Mouse (Mus musculus): ENCODE measurements around the gene Fam71e1.

Gene Fam71e1

DNA sequence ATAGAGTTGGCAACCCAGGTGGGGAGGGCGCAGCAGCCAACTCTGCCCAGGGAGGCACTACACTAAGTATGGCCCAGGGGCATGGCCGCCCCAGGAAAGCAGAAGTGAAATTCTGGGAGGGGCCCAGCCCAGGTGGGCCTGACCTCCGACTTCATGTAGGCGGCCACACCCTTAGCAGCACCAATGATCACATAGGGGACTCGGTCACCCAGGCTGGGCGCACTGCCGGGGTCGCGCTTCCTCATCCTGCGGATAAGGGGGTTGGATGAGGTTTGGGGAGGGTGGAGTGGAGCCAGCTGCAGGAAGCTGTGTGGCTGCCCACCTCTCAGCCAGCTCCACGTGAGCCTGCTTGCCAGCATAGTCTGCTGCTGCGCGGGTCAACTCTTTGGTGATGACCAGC lies 37.9 kb downstream of the Fam71e1 start:
- DNase-seq (ENCODE audit: low spot score) = no peak

DNA sequence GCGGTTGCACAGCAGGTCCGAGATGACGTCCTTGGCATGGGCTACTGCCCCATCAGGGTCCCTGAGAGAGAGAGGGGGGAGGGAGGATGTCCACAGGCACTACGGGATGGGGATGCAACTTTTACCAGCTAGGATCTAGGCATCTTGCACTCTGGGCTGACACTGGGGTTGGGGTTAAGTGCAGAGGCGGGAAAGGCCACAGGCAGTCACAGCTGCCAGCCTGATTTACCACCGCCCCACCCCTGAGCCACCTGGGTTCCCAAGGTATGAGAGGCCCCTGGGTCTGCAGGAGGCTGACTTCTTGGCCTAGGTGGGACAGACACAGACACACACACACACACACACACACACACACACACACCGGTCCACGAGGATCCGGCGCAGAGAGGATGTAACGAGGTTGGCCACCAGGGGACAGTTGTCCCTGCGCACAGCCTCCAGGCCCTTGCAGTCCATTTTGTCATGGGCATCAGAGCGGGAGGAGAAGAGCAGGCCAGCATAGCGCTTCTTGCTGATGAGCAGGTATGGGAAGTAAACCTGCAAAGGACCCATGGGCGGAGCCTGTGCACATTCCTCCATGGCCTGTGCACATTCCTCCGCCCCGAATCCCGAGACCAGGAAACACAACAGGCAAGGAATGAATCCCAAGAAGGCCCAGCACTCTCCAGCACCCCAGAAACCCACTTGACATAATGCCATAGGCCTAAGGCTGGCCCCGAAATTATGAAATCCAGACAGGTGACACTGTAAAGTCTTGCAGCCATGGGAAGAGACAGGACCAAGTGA lies 38.5 kb downstream of the Fam71e1 start:
- DNase-seq (ENCODE audit: low spot score) = no peak

DNA sequence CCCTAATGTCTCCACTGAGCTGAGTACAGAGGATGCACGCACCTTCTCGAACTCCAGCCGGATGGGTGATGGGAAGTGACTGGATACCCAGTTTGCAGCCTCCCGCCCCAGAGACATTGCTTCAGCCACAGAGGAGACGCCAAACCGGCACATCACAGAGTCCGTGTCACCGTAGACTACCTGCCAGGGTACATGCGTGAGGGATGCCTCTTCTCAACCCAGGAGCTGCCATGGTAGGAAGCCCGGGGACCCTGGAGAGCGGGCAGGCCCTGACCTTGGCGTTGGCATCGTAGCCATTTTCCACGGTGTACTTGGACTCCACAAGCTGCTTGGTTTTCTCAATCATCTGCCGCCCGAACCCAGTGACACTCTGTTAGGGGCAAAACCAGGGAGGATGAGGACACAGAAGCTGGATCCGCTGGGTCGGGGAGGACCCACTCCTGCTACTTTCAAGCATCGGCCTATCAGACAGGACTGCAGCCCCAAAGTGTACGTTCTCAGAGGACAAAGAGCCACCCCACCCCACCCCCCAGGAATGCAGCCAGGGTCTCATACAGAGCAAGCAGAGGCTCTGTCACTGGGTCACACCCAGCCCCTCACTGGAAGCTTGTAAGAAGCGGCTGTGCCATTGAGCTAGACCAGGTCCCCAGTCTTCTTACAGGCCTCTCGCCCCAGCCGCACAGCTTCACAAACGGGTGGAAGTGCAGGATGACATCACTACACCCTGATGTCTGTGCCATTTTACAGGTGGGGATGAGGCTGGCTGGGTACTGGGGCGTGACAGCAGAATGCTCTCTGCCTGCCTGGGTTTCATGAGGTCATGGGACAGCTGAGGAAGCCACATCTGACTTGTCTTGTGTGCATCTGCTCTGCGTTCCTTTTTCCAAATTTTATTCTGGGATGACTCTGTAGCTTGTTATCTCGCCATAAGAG lies 39.5 kb downstream of the Fam71e1 start:
- no peak for DNase-seq (ENCODE audit: low spot score)

DNA sequence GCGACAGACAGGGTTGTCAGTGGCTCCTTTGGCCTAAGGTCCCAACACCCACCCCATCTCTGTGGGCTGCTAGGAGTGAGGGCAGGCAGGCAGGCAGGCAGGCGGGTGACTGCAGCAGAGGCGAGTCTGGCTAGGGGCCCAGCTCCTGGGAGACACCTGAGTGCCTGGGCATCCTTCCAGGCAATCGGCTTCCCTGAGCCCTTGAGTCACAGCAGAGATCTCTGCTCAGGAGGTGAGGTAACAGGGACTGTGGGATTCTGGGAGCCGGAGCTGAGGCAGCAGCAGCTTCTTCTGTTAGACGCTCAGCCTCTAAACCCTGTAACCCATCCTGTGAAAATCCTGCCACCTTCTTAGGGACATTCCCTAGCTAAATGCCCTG lies 40.2 kb downstream of the Fam71e1 start:
- DNase-seq (ENCODE audit: low spot score) = no peak

DNA sequence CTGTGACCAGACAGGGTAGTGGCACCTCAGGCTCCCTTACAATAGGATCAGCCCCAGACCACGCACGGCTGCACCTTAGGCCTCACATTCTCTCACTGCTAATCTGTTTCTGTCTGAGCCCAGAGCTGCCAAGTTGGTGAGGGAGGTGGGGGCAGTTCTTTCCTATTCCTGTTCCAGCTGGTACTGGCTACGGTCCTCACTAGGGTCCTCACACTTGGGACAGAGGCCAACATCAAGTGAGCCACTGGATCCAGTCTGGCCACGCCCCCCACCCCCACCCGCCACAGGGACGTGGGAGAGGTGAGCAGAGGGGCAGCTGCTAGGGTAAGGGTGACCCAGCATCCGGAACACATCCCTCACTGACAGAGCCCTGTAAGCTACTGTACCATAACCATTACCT lies 40.6 kb downstream of the Fam71e1 start:
- no peak for DNase-seq (ENCODE audit: low spot score)

DNA sequence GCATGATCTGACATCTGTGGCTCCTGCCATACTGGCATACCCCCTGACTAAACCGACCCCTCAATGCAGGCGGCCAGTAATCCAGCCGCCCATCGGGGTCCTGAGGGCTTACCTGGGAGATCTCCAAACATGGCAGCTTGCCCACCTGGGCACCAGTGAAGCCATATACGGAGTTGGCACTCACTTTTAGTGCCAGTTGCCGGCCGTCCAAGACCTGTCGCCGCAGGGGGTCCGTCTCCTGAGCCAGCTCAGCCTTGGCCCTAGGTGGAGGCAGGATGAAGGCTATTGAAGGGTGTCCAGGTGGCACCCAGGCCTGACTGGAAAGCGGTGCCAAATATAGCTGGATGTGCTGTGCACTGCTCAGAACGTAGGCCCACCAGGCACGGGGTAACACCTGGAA lies 41.1 kb downstream of the Fam71e1 start:
- DNase-seq (ENCODE audit: low spot score) = no peak

DNA sequence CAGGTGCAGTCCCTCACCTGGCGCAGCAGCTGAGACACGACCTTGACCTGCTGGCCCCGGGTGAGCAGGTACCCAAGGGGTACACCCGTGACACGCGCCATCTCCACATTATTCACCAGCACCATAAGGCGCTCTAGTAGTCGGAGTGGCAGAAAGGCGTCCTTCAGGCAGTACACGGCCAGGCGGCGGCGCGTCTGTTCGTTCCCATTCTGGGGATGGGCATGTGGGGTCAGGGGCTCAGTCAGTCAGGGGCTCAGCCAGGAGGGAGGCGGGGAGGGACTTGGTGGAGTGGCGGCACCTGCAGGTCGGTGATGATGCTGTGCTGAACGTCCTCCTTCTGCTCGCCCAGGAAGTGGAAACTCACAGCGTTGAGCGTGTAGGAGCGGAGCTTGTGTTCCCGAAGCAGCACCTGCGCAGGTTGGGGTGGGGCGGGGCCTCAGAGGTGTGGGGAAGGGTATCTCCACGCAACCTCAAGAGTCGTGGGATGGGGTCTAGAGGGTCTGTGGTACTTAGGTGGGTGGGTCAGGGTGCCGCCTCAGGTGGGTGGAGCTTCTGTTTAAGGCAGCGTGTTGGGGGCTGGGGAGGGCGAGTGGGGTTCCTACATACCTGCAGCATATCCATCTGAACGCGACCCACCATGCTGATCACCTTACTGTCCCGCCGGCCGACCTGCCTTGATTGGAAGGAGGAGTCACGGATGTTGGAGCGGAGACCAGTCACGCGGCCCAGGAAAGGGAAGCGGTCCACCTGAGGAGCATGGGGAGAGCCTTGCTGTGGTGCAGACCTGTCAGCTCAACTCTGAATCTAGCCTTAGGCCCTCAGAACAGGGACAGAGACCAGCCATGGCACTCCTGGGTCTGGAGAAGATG lies 42.6 kb downstream of the Fam71e1 start:
- no peak for DNase-seq (ENCODE audit: low spot score)

DNA sequence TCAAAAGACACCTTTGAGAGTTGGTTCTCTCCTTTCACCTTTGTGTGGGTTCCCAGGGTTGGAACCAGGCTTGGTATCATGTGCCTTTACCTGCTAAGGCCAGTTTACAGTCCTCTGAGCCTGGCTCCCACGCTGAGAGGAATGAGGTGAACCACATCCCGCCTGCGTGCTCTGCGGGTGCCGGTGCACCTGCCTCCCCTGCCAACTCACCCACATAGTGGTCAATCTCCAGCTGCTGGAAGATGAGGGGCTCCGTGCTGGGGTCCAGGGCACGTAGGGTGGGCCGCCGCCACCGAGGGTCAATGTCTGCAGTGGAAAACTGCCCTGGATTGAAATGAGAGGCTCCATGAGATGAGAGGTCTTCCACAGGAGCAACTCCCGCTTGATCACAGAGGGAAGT lies 46.2 kb downstream of the Fam71e1 start:
- DNase-seq (ENCODE audit: low spot score) = no peak

DNA sequence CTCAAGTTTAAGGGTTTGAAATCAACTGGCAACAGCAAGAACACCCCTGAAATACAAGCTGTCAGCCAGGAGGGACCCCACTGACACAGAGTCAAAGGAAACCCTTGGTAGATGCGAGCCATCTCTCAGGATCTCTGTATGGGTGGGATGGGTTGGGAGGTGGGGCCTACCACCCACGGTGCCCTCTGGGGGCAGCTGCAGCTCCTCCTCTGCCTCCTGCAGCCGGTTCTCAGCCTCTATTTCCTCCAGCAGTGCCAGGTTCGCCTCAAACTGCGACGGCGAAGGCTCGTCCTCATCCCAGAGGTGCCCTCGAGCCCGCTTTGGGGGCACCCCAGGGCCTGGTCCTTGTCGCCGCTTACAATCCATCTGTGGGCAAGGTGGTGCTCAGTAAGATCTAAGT lies 46.7 kb downstream of the Fam71e1 start:
- DNase-seq (ENCODE audit: low spot score) = no peak

DNA sequence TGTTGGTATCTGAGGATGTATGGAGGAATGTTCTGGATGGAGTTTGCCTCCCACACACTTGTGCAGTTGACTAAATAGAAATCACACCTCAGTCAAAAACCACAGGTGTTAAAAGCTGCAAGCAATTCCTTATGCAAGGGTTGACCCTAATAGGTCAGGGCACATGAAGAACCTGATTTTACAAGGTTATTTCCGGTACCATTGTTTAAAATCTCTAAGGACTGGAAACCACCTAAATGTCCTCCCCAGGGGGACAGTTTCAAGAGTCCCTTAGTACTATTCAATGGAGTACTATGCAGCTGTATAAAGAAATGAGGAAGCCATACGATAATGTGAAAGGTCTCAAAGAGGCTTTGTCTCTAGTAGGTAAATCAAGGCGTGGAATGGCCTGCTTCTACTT lies 49.9 kb downstream of the Fam71e1 start:
- no peak for DNase-seq (ENCODE audit: low spot score)

DNA sequence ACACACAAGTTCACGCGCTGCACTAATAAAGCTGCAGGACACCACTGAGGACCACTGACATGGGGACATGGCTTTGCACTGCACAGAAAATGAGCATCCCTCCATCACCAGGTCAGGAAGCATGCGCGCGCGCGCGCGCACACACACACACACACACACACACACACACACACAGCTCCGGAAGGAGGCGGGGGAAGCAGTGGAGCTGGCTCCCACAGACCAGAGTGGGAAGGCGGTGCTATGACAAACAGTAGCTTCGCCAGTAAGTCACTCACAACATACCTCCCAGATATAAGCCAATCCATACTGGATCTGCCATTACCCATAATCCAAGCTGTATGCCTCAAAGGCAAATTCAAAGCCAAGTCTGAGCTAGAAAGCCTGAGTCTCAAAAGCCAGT lies 50.7 kb downstream of the Fam71e1 start:
- DNase-seq (ENCODE audit: low spot score) = no peak

DNA sequence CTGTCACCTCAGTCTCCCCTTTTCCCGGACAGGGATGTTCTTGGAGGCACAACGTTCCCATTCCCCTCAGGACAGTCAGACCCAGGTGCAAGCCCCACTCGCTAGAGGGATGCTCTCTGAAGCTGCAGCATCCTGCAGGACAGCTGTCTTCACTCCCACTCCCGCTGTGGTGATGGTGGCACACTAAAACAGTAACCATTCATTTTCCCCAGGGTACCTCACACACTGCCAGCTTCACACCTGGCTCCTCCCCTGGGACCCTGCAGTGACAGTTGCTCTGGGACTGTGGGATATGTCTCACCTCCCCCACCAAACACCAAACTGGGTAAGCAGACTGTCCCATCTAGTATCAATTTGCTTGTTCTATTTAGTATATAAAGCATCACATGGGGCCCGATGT lies 51.3 kb downstream of the Fam71e1 start:
- DNase-seq (ENCODE audit: low spot score) = no peak

DNA sequence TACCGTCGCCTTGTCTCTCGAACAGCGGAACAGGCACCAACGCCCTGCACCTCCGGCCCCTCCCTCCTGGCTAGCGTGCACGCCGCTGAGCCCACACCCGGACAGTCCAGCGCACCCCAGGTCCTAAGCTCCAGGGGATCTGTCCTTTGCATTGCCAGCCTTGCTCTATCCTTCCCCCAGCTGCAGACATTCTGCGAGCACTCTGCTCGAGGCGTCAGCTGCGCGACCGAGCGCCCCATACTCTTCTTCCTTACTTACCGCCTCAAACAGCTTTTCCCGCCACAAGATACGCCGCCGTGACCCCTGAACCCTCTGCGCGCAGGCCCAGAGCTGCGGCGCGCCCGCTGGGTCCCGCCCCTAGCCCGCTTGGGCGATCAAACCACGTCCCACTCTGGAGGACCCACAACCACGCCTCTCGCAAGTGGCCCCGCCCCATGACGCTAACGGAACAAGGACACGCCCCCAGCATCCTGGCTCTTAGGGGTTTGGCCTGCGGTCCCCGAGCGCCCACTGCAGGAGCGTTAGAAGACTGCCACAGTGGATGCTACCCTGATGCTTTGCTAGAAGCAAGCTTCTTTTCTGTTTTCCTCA lies 52.2 kb downstream of the Fam71e1 start, which contains the start of gene Pold1:
Gene Pold1, minus strand, starts transcription at position 353 of the 591 bp plus-strand sequence.
- DNase-seq (ENCODE audit: low spot score) = peak; percentile 100

DNA sequence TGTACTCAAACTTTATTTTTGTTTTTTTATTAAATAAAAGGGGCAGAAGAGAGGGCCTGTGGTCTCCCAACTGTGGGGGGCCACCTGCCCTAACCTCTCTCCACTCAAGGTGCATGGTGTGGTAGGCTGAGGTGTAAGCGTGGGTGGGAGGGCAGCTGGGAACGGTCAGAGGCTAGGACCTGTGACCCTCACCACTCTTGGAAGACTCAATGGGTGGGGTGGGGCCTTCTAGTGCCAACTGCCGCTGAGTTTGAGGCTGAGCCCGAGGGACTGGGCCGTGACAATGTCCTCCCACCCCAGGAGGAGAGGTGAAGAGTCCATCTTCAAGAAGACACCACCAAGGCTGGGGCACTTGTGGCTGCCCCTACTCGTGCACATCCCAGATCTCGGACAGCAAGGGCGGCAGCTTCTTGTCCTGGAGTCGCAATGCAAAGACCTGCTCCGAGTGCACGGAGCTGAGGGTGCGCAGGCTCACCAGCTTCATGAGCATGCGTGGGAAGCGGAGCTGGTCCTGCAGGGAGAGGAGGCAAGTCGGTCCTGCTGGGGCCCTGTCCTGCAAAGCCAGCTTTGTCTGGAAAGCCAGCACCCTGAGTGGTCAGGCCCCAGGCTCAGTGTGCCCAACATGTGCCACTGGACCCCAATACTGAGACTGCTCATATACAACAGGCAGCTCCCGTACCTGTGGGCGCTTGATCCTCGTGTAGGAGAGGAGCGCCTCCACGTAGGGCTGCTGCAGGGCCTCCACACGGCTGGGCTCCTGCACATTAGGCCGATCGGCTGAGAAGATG lies 53.4 kb downstream of the Fam71e1 start:
- DNase-seq (ENCODE audit: low spot score) = no peak

DNA sequence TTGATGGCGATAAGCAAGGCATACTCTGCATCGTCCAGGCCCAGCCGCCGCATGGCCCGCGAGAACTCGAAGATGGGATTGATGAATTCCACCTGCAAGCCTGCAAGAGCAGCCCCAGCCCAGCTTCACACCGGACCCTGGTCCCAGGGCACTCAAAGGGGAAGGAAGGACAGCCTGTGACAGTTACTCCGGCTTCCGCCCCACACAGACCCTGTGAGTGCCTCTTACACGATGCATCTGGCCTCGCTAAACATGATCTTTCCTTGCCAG lies 54.0 kb downstream of the Fam71e1 start:
- no peak for DNase-seq (ENCODE audit: low spot score)

Data from layer of hippocampus, adult 11-12 months (tissue).